Mouse (Mus musculus): ENCODE results near the gene Map4k3. TPM values are rescaled to one million over a fixed set of nuclear protein-coding genes. Genes with fewer than 3 reads are reported as not detected.
"Not testable (repeated sequence)": the region's sequence is repeated elsewhere in the genome, so short reads cannot be mapped to it uniquely, and the experiment has no call there.

The Map4k3 gene
- total RNA-seq, 2 experiments from 2014 or later = 48.7 to 57.6 TPM

GRCm38 (mm10) chr17:80571460-80571859 lies 156.8 kb downstream of the Map4k3 start:
- DNase-seq (ENCODE audit: low spot score in 2 of 2) = no peak

GRCm38 (mm10) chr17:80569718-80570117 lies 158.6 kb downstream of the Map4k3 start:
- not testable (repeated sequence) for DNase-seq (ENCODE audit: low spot score in 2 of 2)

- no peak for DNase-seq (ENCODE audit: low spot score in 2 of 2)
These were observed 159.3 kb downstream of the Map4k3 start for GRCm38 (mm10) chr17:80568842-80569601.

- no peak for DNase-seq (ENCODE audit: low spot score in 2 of 2)
These were observed 159.8 kb downstream of the Map4k3 start for GRCm38 (mm10) chr17:80568441-80568840.

- DNase-seq (ENCODE audit: low spot score in 2 of 2) = no peak
These were observed 163.7 kb downstream of the Map4k3 start for GRCm38 (mm10) chr17:80564611-80564924.

GRCm38 (mm10) chr17:80563762-80564610 lies 164.3 kb downstream of the Map4k3 start:
- DNase-seq (ENCODE audit: low spot score in 2 of 2) = not testable (repeated sequence)

- no peak for DNase-seq (ENCODE audit: low spot score in 2 of 2)
These were observed 165.5 kb downstream of the Map4k3 start for GRCm38 (mm10) chr17:80562792-80563191.

GRCm38 (mm10) chr17:80560669-80561401 lies 167.4 kb downstream of the Map4k3 start:
- peak; percentile 26 to 64 for DNase-seq (ENCODE audit: low spot score in 2 of 2)

GRCm38 (mm10) chr17:80559745-80560144 lies 168.5 kb downstream of the Map4k3 start:
- no peak for DNase-seq (ENCODE audit: low spot score in 2 of 2)

GRCm38 (mm10) chr17:80559050-80559449 lies 169.2 kb downstream of the Map4k3 start:
- DNase-seq (ENCODE audit: low spot score in 2 of 2) = no peak

GRCm38 (mm10) chr17:80558583-80558982 lies 169.7 kb downstream of the Map4k3 start:
- DNase-seq (ENCODE audit: low spot score in 2 of 2) = no peak

GRCm38 (mm10) chr17:80557461-80557860 lies 170.8 kb downstream of the Map4k3 start:
- no peak for DNase-seq (ENCODE audit: low spot score in 2 of 2)

- DNase-seq (ENCODE audit: low spot score in 2 of 2) = peak; percentile 41 to 46
These were observed 174.7 kb downstream of the Map4k3 start for GRCm38 (mm10) chr17:80553318-80554270.

GRCm38 (mm10) chr17:80552653-80553052 lies 175.6 kb downstream of the Map4k3 start:
- no peak for DNase-seq (ENCODE audit: low spot score in 2 of 2)

- DNase-seq (ENCODE audit: low spot score in 2 of 2) = no peak
These were observed 177.3 kb downstream of the Map4k3 start for GRCm38 (mm10) chr17:80550981-80551380.

GRCm38 (mm10) chr17:80546846-80547245 lies 181.4 kb downstream of the Map4k3 start:
- DNase-seq (ENCODE audit: low spot score in 2 of 2) = no peak

- DNase-seq (ENCODE audit: low spot score in 2 of 2) = no peak
These were observed 182.1 kb downstream of the Map4k3 start for GRCm38 (mm10) chr17:80546227-80546626.

- DNase-seq (ENCODE audit: low spot score in 2 of 2) = no peak
These were observed 184.6 kb downstream of the Map4k3 start for GRCm38 (mm10) chr17:80543646-80544045.

- no peak for DNase-seq (ENCODE audit: low spot score in 2 of 2)
These were observed 191.1 kb downstream of the Map4k3 start for GRCm38 (mm10) chr17:80537136-80537535.

GRCm38 (mm10) chr17:80535633-80536032 lies 192.7 kb downstream of the Map4k3 start:
- no peak for DNase-seq (ENCODE audit: low spot score in 2 of 2)

Measured in adrenal gland, postnatal 4 days (tissue).